Mouse (Mus musculus) cerebellum, adult 18-20 months (tissue): Measurements from ENCODE around the gene Desi1.

Experiments
- DNase-seq, 2 experiments: peaks; one replicate each; pipeline ENCODE4 v3.0.0; 2021

Gene Desi1

DNA sequence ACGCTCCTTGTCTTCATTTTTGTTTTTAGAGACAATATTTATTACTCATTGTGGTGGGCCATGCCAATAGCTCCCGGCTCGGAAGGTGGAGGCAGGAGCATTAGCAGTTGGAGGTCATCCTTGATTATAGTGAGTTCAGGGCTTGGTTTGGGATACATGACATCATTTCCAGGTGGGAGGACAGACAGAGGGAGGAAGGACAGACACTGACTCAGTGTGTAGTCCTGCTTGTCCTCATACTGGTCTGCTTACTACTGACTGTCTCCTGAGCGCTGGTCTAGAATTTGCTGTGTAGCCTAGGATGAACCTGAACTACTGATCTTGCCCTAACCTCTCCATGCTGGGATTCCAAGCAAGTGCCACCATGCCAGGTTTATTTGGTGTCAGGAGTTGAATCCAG, at the start of gene Desi1:
Gene Desi1 (minus strand): TSS at position 101 of the 400 bp plus-strand sequence.
- no peak for DNase-seq

DNA sequence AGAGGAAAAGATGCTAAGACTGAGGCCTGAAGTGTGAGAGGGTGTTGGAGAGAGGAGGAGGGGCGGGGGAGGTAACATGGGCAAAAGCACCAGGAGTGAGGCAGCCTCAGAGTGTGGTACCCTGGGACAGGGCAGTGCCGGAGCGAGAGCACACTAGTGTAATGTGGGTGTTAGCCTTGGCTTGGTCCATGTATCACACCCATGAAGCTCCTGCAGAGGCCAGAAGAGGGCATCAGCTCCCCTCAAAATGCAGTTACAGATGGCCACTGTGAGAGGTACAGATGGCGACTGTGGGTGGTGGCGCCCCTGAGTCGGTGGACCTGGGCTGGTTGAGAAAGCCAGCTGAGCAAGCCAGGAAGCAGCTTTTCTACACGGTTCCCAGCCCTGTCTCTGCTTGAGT, 47.5 kb upstream of the Desi1 start:
- peak; percentile 84 to 86 for DNase-seq

DNA sequence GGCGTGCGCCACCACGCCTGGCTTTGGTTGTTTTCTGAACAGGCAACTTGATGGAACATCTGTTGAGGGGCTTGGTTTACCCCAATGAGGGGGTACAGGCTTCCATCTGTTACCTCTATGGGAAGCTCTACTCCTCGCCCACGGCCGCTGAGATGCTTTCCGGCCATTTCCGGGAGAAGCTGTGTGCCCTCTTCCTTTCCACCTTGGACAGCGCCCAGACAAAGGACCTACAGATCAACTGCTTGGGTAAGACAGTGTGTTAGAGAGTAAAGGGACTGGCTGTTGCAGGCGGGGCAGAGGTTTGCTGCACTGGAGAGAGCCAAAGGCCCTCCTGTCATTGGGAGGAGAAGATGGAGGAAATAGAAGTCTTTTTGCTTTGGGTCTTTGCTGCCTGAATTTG, 46.2 kb upstream of the Desi1 start:
- DNase-seq: no peak

GRCm38 (mm10) chr15:82073490-82073889, 39.8 kb upstream of the Desi1 start:
- DNase-seq: no peak

DNA sequence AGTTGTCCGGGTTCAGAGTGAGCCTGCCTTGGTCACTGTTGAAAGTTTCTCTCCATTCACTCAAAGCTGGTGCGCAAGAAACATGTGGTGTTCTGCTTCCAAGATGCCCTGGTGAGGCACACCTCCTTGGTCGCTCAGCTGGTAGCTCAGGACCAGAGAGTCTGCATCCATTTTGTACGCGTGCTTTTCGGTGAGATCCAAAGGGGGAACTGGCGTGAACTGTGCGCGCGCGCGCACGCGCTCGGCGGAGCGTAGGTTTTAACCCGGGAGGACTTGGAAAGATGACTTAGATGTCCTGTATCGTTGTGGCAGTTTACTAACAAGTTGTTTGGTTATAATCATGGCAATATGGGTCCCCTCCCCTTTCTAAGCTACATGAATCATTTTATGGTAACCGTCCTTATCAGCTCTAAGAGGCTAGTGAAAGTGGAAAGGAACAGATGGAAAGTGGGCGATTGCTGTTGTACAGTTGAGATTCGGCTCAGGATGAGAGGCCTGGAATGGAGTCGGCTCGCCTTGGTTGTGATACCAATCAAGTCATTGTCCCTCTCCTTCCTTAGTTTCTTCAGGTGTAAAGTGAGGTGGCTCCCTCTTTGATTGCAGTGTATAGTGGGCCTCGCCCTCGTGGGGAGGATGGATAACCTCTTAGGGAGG, 38.3 kb upstream of the Desi1 start:
- DNase-seq: no peak

- DNase-seq: no peak
Observed at GRCm38 (mm10) chr15:82069898-82070297, 36.2 kb upstream of the Desi1 start, which contains the start of gene Mei1. Gene Mei1, plus strand, starts transcription at chr15:82069996.

DNA sequence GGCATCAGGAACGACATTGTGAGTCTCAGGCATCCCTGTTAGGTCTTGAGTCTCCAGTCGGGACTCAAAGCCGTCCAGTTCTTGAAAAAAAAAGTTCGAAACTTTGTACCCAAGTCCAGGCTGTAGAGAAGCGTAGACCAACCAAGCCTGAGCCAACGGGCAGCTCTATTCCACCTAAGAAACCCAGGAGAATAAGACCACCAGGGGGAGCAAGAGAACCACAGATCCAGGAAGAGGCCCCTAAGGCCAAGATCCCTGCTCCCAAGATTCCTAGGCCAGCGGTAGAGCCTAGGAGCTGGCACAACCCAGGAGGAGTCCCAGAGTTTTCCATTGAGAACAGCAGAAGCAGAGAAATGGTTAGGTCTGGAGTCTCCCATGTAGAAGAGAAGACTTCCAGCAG, 31.8 kb upstream of the Desi1 start:
- DNase-seq: peak; percentile 83

- DNase-seq: no peak
Observed at GRCm38 (mm10) chr15:82063909-82064308, 30.2 kb upstream of the Desi1 start.

DNA sequence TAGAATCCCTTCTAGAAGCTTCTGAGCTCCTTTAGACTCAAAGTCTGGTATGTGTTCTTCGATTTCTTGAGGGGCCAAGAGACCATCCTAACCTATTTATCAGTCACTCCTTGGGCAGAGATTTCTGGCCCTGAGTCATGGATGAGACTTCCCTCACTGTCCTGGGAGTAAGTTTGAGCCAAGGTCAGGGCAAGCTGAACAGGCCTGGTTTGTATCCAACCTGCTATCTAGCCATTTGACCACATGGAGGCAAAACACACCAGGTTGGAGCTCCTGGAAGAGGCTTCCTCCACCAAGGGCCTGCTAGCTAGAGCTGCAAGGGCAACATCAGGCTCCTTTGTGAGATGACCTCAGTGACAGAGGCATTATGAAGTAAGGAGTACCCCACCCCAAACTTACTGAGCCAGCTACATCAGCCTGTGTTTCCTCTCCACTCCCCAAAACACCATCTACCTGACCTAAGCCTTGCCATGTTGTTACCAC, 25.1 kb upstream of the Desi1 start, which contains the start of gene 4930407I10Rik:
Gene 4930407I10Rik (plus strand): TSS at position 433 of the 483 bp plus-strand sequence.
- no peak for DNase-seq

- DNase-seq: no peak
Observed at GRCm38 (mm10) chr15:82052544-82052943, 18.9 kb upstream of the Desi1 start.

DNA sequence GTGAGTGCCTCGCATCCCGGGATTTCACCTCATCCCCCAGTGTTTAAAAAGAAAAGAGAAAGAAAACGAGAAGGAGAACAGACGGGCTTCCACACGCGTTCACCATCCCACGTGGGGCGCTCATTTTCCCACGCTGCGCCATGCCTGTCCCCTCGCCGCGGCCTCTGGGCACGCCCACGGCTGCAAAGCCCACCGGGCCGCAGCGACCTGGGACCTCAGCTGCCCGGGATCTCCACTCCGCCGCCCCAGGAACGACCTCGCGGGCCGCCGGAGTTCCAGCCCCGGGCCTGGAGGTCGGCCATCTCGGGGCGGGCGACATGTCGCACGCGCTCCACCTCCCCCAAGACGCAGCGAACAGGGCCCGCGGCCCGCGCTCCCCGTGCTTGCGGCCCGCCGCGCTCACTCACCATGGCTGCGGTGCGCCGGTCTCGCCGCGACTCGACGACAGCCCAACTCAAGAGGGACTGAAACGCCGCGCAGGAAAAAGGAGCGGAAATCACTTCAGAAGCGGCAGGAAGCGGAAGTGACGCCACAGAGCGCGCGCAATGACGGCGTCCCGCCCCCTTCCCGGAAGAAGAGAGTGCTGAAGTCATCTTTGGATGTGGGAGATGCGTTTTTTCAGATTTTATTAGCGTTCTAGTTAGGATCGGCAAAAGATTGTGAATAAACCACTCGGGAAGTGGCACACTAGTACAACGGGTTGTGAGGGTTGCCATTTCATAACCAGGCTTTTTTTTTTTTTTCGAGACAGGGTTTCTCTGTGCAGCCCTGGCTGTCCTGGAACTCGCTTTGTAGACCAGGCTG, 13.6 kb upstream of the Desi1 start, which contains the start of gene Snu13:
Gene Snu13 (minus strand): TSS at position 519 of the 804 bp plus-strand sequence.
- peak; percentile 93 to 95 for DNase-seq

DNA sequence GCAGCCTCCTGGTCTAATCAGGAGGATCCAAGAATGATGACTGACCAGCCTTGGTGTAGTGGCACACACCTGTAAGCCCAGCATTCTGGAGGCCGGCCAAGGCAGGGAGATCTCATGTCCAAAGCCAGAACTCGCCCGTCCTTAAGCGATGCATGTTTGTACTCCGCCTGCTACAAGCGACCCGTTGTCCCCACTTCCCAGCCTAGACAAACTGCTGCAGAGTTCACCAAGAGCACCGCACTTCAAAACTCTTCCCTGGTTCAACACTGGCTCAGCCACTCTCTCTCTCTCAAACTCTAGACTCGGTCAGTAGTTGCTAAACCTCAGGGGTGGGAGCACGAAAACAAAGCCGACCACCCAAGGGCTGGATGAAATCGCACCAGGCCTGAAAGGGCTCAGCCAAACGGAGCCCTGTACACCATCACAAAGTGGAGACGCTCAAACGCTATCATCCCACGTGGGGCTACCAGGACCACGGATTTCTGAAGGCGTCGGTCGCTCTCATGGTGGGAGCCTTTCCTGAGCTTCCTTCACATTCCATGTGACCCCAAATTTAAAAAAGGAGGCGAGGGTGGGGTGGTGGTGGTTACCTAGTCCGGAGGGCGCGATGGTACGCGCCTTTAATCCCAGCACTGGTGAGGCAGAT, 12.7 kb upstream of the Desi1 start:
- peak; percentile 26 to 38 for DNase-seq

DNA sequence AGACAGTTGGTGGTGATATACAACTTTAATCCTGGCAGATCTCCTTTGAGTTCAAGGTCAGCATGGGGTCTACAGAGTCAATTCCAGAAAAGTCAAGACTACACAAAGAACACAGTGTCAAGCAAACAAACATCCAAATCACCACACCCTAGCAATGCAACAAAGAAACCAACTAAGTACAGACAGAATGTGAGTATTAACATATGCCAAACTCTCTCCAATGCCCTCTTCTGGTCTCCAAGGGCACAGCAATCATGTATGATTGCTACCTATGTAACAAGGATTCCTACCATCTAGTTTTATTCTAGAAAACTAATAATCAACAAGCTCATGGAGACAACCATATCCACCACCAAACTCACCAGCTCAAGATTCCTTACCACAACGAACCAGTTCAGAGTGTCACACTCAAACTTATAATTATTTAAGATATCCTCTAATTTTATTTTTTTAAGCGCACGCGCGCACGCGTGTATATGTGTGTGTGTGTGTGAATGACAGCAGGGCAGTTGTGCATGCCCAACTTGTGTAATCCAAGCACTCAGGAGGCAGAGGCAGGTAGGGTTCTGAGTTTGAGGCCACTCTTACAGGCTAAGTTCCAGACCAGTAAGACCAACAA, 10.6 kb upstream of the Desi1 start:
- peak in 1 of 2 experiments; percentile 40 for DNase-seq

GRCm38 (mm10) chr15:82040650-82041049, 7.0 kb upstream of the Desi1 start:
- peak; percentile 39 to 49 for DNase-seq

GRCm38 (mm10) chr15:82035904-82036689, 2.4 kb upstream of the Desi1 start:
- DNase-seq: peak in 1 of 2 experiments; percentile 34

DNA sequence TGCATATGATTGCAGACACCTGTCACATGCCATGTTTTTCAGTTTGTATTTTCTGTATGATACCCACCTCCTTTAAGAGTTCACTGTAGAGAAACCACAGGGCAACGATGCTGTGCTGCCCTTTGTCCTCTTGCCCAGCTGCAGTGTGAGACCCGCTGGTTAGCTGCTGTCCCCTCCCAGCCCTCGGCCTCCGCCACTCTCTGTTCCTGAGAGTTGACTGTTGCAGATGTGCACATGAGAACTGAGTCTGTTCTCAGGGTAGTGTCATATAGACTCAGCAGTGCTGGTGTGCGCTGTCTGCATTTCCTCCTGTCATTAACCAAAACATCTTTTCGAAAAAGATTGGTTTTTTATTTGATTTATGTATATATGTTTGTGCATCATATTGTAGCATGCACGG, 1.3 kb downstream of the Desi1 start:
- no peak for DNase-seq

DNA sequence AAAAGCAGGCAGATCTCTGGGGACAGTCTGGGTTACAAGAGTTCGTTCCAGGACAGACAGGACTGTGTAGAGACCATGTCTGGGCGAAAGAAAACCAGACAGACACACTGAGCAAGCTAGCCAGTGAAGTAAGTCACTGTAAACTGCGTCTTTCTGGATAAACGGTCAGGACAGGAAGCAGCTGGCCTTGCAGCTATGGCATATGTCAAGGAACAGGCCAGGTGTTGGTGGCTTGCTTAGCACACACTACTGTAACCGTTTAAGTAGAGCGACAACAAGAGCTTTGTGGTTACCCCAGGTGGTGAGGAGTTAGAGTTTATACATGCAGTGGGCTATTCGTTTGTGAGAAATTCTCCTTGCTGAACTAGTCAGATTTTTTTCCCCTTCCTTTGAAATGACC, 5.9 kb downstream of the Desi1 start:
- DNase-seq: no peak

DNA sequence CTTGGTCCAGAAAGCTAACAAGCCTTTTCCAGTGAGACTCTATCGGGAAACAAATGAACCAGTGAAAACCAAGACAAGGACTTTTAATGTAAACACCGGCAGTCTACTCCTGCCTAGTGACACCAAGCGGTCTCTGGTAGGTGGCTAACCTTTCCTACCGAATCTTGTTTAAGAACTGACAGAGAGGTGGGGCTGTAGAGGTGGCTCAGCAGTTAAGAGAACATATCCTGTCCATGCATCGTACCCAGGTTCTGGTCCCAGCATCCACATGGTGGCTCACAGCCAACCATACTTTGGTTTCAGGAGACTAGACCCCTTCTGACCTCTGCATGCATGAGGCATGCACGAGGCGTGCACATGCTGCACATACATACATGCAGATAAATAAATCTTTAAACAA, 6.4 kb downstream of the Desi1 start:
- DNase-seq: no peak

DNA sequence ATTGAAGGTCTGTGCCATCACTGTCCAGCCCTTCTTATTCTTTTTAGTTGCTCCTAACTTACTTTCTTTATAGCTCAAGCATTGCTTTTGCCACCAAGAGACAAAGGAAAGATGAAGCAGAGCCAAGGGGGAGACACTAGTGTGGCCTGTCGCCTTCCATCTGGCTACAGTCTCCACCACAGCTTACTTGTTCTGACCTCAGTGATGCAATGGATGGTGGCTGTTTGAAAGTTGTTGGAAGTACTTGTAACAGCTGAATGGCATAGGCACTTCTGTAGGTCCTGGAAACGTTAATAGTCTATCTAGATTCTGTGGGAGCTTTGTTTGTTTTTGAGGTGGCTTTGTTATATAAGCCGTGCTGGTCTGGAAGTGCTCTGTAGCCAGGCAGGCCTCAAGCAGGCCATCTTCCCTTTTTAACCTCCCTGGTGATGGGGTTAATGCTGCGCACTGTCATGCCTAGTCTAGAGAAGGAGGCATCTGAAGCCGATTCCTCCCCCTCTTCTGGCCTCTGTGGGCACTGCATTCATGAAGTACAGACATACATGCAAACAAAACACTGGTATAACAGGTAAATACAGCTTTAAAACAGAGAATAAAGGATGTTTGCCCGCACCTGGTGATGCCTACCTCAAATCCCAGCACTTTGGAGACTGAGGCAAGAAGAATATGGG, 9.6 kb downstream of the Desi1 start:
- DNase-seq: no peak

DNA sequence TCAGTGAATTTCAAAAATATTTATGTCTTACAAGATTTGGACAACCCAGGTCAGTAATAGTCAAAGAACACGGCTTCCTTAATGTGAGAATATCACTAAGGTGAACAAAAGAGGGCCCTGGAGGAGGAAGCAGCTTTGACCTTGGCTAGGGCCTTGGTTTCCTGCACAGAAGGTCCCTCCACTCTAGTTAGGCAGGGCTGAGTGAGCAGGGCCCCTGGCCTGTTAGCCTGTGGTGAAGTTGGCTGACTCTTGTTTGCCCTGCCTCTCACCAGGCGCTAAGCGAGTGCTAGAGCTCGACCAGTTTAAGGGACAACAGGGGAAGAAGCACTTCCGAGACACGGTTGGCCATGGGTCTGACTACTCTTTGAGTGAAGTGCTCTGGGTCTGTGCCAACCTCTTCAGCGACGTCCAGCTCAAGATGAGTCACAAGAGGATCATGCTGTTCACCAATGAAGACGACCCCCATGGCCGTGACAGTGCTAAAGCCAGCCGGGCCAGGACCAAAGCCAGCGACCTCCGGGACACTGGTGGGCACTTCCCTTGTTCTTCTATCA, 11.1 kb downstream of the Desi1 start:
- no peak for DNase-seq

DNA sequence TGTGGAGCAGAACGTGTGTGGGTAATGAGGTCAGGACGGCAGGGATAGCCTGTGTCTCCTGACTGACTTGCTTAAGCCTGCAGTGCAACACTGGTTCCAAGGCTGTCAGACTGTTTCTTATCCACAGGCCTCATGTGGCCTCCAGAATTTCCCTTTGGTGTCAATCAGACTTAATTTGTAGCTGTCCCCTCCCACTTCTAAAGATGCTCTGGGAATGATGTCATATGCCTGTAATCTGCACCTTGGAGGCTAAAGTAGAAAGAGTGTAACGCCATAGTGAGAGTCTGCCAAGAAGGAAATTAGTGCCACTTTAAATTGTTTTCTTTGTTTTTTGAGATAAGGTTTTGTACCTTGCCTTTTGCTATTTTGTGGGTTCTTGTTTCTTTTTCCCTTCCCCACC, 14.4 kb downstream of the Desi1 start:
- no peak for DNase-seq
